Mouse (Mus musculus): ENCODE data around the gene Art4. TPM values are rescaled to one million over a fixed set of nuclear protein-coding genes. Genes with fewer than 3 reads are reported as not detected.

Gene Art4
- polyA plus RNA-seq, 1 experiment from 2014 or later, result 3.3 TPM

DNA sequence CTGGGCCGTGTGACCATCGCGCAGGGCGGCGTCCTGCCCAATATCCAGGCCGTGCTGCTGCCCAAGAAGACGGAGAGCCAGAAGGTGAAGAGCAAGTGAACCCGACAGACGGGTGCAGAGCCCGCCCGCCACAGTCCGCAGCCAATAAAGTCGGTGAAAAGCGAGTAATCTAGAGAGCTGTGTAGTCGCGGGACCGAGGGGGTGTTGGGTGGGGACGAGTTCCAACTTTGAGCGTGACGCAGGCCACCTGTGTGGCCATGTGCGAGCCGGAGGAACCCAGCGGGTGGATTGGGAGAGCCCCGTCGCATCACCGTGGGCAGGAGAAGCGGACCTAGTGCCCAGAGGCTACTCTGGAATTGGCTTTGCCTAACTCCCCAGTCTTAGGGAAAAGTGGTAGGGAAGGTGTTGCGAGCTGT lies 48.9 kb downstream of the Art4 start:
- Histone ChIP-seq H3K9ac (peak overlapping the region; percentile 58), H3K4me1 (peaks cover 33% of the 10 kb centered on the region), H3K27me3 (no peaks in the 10 kb centered on the region), H3K9me3 (replicated peaks) (no peaks in the 10 kb centered on the region), H3K27ac (replicated peaks) (peak overlapping the region; percentile 80), H3K36me3 (peaks cover 14% of the 10 kb centered on the region), H3K4me2 (replicated peaks) (peak overlapping the region; percentile 95), H3K4me3 (replicated peaks) (peak overlapping the region; percentile 97)
- WGBS, result under 1% methylated on average over 28 of the region's 28 CpGs
- no peak for ATAC-seq (ENCODE audit: insufficient number of reproducible peaks, low FRiP score, low TSS enrichment, low read depth)

DNA sequence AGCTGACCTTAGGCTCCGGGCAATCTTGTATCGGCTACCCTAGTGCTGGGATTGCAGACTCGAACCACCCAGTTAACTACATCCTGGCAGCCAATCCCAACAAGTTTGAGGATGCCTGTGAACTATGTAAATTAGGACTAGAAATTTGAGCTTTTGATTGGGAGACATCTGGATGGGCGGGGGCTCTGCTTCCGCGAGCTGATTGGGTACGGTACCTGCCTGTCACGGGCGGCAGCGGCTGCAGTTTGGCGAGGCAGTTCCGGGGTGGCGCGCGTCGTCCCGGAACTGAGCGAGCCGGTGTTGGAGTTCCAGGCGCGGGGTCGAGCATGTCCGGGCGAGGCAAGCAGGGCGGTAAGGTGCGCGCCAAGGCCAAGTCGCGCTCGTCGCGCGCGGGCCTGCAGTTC lies 49.5 kb downstream of the Art4 start, which contains the start of gene H2afj:
Gene H2afj (plus strand): TSS at position 231 of the 404 bp plus-strand sequence.
- Histone ChIP-seq H3K9ac (peak within 1 kb of the TSS; percentile 58), H3K27ac (replicated peaks) (peak within 1 kb of the TSS; percentile 88), H3K4me1 (peaks cover 35% of the 10 kb centered on the region), H3K4me2 (replicated peaks) (peak within 1 kb of the TSS; percentile 95), H3K9me3 (replicated peaks) (no peaks in the 10 kb centered on the region), H3K36me3 (peaks cover 9% of the 10 kb centered on the region), H3K27me3 (no peaks in the 10 kb centered on the region), H3K4me3 (replicated peaks) (peak within 1 kb of the TSS; percentile 97)
- peak; percentile 87 for ATAC-seq (ENCODE audit: insufficient number of reproducible peaks, low FRiP score, low TSS enrichment, low read depth)
- WGBS, result under 1% methylated on average over 34 of the region's 34 CpGs

DNA sequence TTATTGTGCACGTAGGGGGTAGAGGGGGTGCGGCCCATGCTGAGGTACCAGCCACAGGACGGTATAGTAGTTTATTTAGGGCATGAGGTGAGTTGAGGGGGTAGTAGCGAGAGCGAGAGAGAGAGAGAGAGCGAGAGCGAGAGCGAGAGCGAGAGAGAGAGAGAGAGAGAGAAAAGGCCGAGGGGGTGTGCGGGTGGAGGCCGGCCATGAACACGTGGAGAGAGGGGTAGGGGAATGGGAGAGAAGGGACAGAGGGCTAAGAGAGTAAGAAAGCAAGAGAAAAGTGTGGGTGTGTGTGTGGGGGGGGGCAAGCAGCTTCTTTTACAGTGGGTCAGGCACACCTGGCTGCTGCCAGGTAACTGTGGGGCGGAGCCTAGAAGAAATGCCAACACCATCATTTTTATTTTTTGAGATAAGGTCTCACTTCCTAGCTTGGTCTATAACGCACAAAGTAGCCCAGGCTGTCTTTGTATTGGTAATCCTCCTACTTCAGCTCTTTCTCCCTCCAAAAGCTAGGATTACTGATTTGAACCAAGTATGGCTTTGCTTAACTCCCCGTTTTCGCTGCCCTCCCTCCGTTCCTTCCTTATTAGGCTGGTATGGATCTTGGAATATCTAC lies 50.0 kb downstream of the Art4 start:
- no peak overlapping the region for H3K9ac ChIP-seq
- peak overlapping the region; percentile 95 for H3K4me2 ChIP-seq (replicated peaks)
- peak overlapping the region; percentile 97 for H3K4me3 ChIP-seq (replicated peaks)
- peaks cover 38% of the 10 kb centered on the region for H3K4me1 ChIP-seq
- 25% methylated on average over 17 of the region's 18 CpGs for WGBS
- no peaks in the 10 kb centered on the region for H3K27me3 ChIP-seq
- H3K36me3 ChIP-seq, result peaks cover 6% of the 10 kb centered on the region; the same call in 1 of the 2 replicates
- H3K27ac ChIP-seq (replicated peaks), result peak overlapping the region; percentile 88
- no peak for ATAC-seq (ENCODE audit: insufficient number of reproducible peaks, low FRiP score, low TSS enrichment, low read depth)
- H3K9me3 ChIP-seq (replicated peaks), result no peaks in the 10 kb centered on the region

DNA sequence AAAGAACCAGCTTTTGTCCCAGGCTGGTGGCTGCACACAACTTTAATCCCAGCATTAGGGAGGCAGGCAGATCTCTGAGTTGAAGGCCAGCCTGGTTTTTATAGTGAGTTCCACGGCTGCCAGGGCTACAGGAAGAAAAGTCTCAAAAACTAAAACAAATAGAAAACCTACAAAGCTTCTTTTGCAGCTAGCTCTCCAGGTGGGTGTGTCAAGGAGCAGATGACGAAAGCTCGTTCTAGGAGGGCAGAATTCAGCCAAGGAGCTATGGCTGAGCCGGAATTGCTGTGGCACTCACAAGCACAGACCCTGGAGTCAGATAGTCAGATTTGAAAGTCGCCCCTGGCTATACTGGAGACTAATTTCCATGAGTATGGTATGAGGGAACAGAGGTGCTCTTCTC lies 50.7 kb downstream of the Art4 start:
- WGBS, result 52% methylated on average over 5 of the region's 5 CpGs

DNA sequence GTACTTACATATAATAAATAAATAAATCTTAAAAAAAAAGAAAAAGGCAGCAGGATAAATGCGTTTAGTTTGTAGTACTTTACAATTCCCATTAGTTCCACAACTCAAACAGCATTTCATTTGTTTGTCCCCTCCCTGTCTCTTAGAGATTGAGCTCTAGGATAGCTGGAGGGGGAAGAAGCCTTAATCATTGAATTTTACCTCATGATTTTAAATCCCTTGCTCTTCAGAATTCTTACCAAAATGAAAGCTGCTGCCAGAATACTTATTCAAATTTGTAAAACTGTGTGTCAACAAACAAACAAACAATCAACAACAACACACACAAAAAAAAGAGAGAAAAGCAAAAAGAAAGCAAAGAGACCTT lies 52.1 kb downstream of the Art4 start:
- Histone ChIP-seq H3K4me1 (peaks cover 35% of the 10 kb centered on the region), H3K4me3 (replicated peaks) (no peak overlapping the region), H3K27me3 (no peaks in the 10 kb centered on the region), H3K4me2 (replicated peaks) (no peak overlapping the region), H3K9me3 (replicated peaks) (no peaks in the 10 kb centered on the region), H3K27ac (replicated peaks) (peak overlapping the region; percentile 100), H3K9ac (no peak overlapping the region), H3K36me3 (no peaks in the 10 kb centered on the region)
- WGBS, result 74% methylated on average over 1 of the region's 1 CpGs
- ATAC-seq (ENCODE audit: insufficient number of reproducible peaks, low FRiP score, low TSS enrichment, low read depth), result no peak

More for the DNA sequence above, 50.7 kb downstream of the Art4 start:
- no peaks in the 10 kb centered on the region for H3K27me3 ChIP-seq
- H3K36me3 ChIP-seq, result no peaks in the 10 kb centered on the region
- peaks cover 38% of the 10 kb centered on the region for H3K4me1 ChIP-seq
- no peak overlapping the region for H3K9ac ChIP-seq
- ATAC-seq (ENCODE audit: insufficient number of reproducible peaks, low FRiP score, low TSS enrichment, low read depth), result no peak
- H3K27ac ChIP-seq (replicated peaks), result peak overlapping the region; percentile 88
- H3K4me2 ChIP-seq (replicated peaks), result peak overlapping the region; percentile 95
- H3K4me3 ChIP-seq (replicated peaks), result no peak overlapping the region; the same call in 1 of the 2 replicates
- H3K9me3 ChIP-seq (replicated peaks), result no peaks in the 10 kb centered on the region

DNA sequence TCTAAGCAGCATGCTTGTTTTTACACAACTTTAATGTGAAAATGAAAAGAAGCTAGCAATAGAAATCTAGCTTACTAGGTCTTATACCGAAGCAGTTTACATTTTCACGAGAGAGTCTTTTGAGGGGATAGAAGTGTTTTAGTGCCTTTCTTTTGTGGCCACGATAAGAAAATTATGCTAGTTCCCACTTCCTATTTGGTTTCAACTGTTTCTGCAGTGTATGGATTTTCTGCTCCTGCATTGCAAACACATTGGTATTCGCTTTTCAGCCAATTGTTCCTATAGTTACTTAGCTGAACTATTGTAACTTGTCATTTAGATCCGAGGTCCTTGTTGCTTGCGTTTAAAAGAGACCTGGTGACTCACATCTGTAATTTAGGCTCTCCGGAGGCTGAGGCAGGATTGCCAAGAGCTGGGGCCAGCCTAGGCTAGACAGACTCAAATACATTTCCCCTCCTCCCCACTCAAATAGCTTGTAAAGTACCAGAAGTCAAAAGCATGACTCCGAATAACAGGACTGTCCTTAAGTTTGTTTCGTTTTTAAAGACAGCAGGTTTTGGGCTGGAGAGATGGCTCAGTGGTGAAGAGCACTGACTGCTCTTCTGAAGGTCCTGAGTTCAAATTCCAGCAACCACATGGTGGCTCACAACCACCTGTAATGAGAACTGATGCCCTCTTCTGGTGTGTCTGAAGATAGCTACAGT lies 52.7 kb downstream of the Art4 start:
- Histone ChIP-seq H3K27ac (replicated peaks) (peak overlapping the region; percentile 100), H3K4me3 (replicated peaks) (peak overlapping the region; percentile 80), H3K27me3 (no peaks in the 10 kb centered on the region), H3K36me3 (no peaks in the 10 kb centered on the region), H3K4me1 (peaks cover 31% of the 10 kb centered on the region), H3K9me3 (replicated peaks) (no peaks in the 10 kb centered on the region), H3K9ac (peak overlapping the region; percentile 37; the same call in 1 of the 2 replicates), H3K4me2 (replicated peaks) (peak overlapping the region; percentile 88)
- ATAC-seq (ENCODE audit: insufficient number of reproducible peaks, low FRiP score, low TSS enrichment, low read depth), result no peak
- 24% methylated on average over 9 of the region's 9 CpGs for WGBS

DNA sequence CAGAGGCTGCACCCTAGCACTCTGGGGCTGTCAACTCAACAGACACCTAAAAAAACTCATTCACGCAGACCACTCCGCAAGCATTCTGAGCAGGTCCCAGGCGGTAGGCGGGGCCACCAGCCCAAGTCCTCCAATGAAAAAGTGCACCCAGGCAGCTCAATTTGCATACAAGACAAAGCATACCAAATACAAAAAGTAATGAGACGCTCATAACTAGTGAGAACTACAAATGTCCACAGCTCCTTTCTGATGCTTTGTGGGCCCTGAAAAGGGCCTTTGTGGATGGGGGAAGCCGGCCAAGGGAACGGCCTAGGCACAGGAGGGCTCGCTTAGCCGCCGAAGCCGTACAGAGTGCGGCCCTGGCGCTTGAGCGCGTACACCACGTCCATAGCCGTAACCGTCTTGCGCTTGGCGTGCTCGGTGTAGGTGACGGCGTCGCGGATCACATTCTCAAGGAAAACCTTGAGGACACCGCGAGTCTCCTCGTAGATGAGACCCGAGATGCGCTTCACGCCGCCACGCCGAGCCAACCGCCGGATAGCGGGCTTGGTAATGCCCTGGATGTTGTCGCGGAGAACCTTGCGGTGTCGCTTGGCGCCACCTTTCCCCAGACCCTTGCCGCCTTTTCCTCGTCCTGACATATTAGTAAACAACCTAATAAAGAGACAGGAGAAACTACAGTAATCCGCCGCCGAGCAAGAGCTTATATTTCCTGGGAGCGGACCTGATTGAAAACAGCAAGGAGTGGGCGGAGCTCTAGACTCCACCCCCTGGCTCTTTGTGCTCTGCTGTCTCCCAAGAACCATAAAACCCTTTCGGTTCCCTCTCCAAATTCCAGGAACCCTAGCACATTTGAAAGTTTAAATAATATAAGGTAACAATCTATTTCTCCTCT lies 53.5 kb downstream of the Art4 start, which contains the start of gene Hist4h4:
Gene Hist4h4 (minus strand): TSS at position 677 of the 895 bp plus-strand sequence.
- peak; percentile 71 for ATAC-seq (ENCODE audit: insufficient number of reproducible peaks, low FRiP score, low TSS enrichment, low read depth)
- H3K4me2 ChIP-seq (replicated peaks), result peak within 1 kb of the TSS; percentile 88
- H3K36me3 ChIP-seq, result no peaks in the 10 kb centered on the region
- under 1% methylated on average over 50 of the region's 50 CpGs for WGBS
- H3K4me1 ChIP-seq, result peaks cover 23% of the 10 kb centered on the region
- peak within 1 kb of the TSS; percentile 80 for H3K4me3 ChIP-seq (replicated peaks)
- H3K27ac ChIP-seq (replicated peaks), result peak within 1 kb of the TSS; percentile 100
- peak within 1 kb of the TSS; percentile 99 for H3K9ac ChIP-seq
- no peaks in the 10 kb centered on the region for H3K27me3 ChIP-seq
- no peaks in the 10 kb centered on the region for H3K9me3 ChIP-seq (replicated peaks)

DNA sequence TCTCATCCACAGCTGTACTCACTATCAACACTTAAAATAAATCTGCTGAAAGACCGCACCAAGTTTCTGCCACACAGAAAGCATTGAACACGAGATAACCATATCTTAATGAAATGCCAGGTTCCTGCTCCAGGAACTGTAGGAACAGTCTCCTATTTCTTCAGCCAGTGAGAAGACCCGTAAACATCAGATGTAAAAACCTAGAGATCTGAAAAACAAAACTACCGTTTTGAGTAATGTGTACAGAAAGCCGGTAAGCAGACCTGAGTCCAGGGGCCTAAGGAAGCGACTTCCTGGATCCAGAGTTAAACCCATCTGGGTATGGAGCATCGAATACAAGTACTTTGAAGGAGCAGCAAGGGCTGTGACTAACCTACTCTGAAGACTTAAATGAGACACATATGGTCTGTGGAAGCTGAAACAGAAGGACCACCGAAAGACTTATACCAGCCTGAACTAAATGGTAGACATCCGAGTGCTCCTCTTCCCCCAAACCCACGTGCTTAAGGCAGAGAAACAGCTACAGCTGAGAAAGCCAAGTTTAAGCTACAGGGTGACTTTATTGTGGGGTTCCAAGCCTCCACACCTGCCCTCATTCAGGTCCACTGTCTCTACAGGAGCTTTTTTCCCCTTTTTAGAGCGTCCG lies 54.3 kb downstream of the Art4 start:
- peak overlapping the region; percentile 88 for H3K4me2 ChIP-seq (replicated peaks)
- 11% methylated on average over 12 of the region's 12 CpGs for WGBS
- peak overlapping the region; percentile 99 for H3K9ac ChIP-seq
- H3K36me3 ChIP-seq, result no peaks in the 10 kb centered on the region
- no peak for ATAC-seq (ENCODE audit: insufficient number of reproducible peaks, low FRiP score, low TSS enrichment, low read depth)
- peak overlapping the region; percentile 100 for H3K27ac ChIP-seq (replicated peaks)
- peaks cover 20% of the 10 kb centered on the region for H3K4me1 ChIP-seq
- no peaks in the 10 kb centered on the region for H3K27me3 ChIP-seq
- peak overlapping the region; percentile 80 for H3K4me3 ChIP-seq (replicated peaks)
- no peaks in the 10 kb centered on the region for H3K9me3 ChIP-seq (replicated peaks)

DNA sequence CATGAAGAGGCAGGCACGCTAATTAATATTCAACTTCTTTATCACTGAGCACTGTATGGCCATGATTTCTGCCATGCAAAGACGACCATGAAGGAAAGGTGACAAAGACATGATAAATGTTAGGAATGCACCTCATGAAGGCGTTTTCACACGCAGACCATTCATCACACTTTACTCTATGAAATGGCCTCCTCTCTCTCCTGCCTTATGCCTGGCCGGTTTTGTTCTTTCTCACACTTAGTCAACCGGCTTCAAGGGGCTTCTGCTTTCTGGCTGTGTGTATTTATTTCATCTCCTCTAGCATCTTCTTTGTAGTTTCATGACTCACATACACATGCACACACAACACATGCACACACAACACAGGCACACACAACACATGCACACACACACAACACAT lies 56.3 kb downstream of the Art4 start:
- ATAC-seq (ENCODE audit: insufficient number of reproducible peaks, low FRiP score, low TSS enrichment, low read depth), result no peak
- no peak overlapping the region for H3K4me3 ChIP-seq (replicated peaks)
- no peaks in the 10 kb centered on the region for H3K27me3 ChIP-seq
- H3K4me1 ChIP-seq, result peaks cover 5% of the 10 kb centered on the region; the same call in 1 of the 2 replicates
- no peak overlapping the region for H3K4me2 ChIP-seq (replicated peaks)
- 90% methylated on average over 6 of the region's 6 CpGs for WGBS
- no peak overlapping the region for H3K9ac ChIP-seq
- H3K27ac ChIP-seq (replicated peaks), result no peak overlapping the region
- H3K36me3 ChIP-seq, result no peaks in the 10 kb centered on the region
- H3K9me3 ChIP-seq (replicated peaks), result no peaks in the 10 kb centered on the region

DNA sequence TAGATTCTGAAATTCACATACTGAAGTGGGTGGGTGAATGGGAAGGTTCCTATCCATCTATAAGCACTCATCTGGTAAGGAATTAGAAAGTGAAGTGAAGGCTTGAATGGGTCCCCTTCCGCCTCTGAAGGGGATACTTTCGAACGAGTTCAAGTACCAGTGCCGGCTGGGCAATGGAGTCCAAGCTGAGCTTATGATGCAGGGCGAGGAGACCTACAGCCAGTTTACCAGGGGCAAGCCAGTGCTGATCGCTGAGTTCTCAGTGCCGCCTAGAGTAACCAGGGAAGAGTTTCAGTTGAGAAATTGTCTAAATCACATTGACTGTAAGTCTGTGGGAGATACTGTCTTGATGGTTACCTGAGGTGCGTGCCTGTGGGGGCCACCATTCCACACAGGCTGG lies 56.8 kb downstream of the Art4 start:
- peaks cover 5% of the 10 kb centered on the region; the same call in 1 of the 2 replicates for H3K4me1 ChIP-seq
- H3K4me2 ChIP-seq (replicated peaks), result no peak overlapping the region
- no peak overlapping the region for H3K27ac ChIP-seq (replicated peaks)
- no peaks in the 10 kb centered on the region for H3K36me3 ChIP-seq
- WGBS, result 88% methylated on average over 8 of the region's 8 CpGs
- no peaks in the 10 kb centered on the region for H3K27me3 ChIP-seq
- H3K9ac ChIP-seq, result no peak overlapping the region
- no peaks in the 10 kb centered on the region for H3K9me3 ChIP-seq (replicated peaks)
- H3K4me3 ChIP-seq (replicated peaks), result no peak overlapping the region
- no peak for ATAC-seq (ENCODE audit: insufficient number of reproducible peaks, low FRiP score, low TSS enrichment, low read depth)

Measured in embryonic facial prominence, embryonic 15.5 days (tissue).